Mouse (Mus musculus) erythroblast, embryonic 14.5 days (primary cell): Measurements from ENCODE around the gene Ntn5. TPM values are rescaled to one million over a fixed set of nuclear protein-coding genes. Genes with fewer than 3 reads are reported as not detected.

ENCODE experiments used
- H3K27me3 ChIP-seq: 2 replicates; pipeline ENCODE4 v1.6.1; 2012; ENCODE audit warnings: inconsistent platforms; ENCODE audit not compliant: control insufficient read depth
- H3K36me3 ChIP-seq: 2 replicates; pipeline ENCODE4 v1.6.1; 2012; ENCODE audit warnings: mild to moderate bottlenecking, inconsistent platforms; ENCODE audit not compliant: control insufficient read depth
- H3K4me1 ChIP-seq: 2 replicates; pipeline ENCODE4 v1.6.1; 2012; ENCODE audit warnings: inconsistent platforms; ENCODE audit not compliant: control insufficient read depth
- H3K4me3 ChIP-seq: replicated peaks from 2 replicates; pipeline ENCODE3; 2012; ENCODE audit warnings: moderate library complexity, mild to moderate bottlenecking, inconsistent platforms
- H3K9me3 ChIP-seq: 2 replicates; pipeline ENCODE4 v1.6.1; 2012; ENCODE audit warnings: low read length, inconsistent platforms, mixed read lengths; ENCODE audit not compliant: control insufficient read depth
- GATA1 ChIP-seq: IDR thresholded peaks from 2 replicates; pipeline ENCODE4 v1.6.1; 2012; ENCODE audit warnings: low read length, inconsistent platforms, mixed read lengths
- TAL1 ChIP-seq: IDR thresholded peaks from 3 replicates; pipeline ENCODE4 v1.6.1; 2012; ENCODE audit warnings: low read length, inconsistent platforms, mixed read lengths
- polyA plus RNA-seq: library from polyadenylated mRNA; stranded (reverse); fragments of >175 nt; gene quantifications from 2 replicates; pipeline ENCODE4 v1.2.3, GENCODE M21; 2012

The Ntn5 gene
- polyA plus RNA-seq, 1 experiment: not detected

DNA sequence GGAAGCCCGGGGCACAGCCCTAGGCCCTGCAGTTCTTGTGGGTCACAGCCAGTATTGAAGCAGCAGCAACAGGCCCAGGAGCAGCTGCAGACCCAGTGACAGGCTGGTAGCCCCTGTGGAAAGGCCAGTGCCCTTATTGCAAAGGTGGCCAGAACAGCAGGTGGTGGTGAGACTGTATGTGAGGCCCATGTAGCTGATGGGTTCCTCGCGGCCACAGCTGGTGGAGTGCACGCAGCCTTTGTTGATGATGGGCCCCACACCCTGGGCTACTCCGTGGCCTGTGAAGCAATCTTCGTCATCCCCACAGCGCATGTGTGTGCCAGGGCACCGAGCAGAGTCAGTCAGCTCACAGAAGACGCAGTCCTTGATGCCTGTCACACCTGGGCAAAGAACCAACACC is 41.3 kb downstream of the Ntn5 start:
- H3K36me3 ChIP-seq: peaks cover 94% of the 10 kb centered on the region
- H3K4me3 ChIP-seq: no peak overlapping the region
- TF ChIP-seq GATA1 (no peak), TAL1 (no peak)
- H3K9me3 ChIP-seq: no peaks in the 10 kb centered on the region
- peaks cover 17% of the 10 kb centered on the region for H3K4me1 ChIP-seq
- H3K27me3 ChIP-seq: no peaks in the 10 kb centered on the region

DNA sequence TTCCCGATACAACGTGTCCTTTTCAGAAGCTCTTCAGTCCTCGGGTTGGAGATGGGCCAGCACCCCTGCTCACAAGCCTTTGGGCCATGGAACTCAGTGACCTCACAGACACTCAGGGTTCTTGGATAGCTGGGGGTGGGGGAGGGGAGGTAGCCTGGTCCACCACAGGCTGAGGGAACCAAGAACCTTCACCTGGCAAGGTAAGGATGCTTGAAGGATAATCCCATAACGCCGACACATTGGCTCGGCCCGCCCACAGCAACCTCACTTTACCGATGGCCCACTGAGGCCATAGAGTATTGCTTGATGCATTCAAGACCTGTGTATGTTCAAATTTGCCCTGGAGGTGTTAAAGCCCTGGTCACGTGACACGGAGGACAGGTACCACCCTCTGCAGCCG is 41.9 kb downstream of the Ntn5 start, which contains the start of gene Spaca4:
Spaca4 (minus strand) TSS at position 101 of the 400 bp plus-strand sequence.
- Histone ChIP-seq H3K4me3 (no peak within 1 kb of the TSS), H3K9me3 (no peaks in the 10 kb centered on the region), H3K36me3 (peaks cover 89% of the 10 kb centered on the region), H3K4me1 (peaks cover 22% of the 10 kb centered on the region), H3K27me3 (no peaks in the 10 kb centered on the region)
- TF ChIP-seq GATA1 (no peak), TAL1 (no peak)

DNA sequence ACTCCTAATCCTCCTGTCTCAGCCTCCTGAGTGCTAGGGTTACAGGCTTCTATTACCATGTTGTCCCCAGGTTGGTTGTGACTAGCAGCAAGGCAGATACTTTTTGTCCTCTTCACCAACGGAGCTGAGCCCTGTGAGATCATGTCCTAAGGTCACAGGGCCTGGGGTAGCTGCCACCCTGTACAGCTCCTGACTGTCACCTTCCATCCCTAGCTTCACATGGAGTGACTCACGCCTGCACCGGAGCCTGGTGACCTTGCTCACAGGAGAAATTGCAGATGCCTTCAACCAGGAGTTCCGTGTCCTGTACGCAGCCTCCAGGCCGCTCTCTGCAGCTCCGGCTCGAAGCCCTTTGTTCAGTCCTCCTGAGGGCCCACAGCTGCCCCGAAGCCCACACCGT is 42.6 kb downstream of the Ntn5 start:
- Histone ChIP-seq H3K9me3 (no peaks in the 10 kb centered on the region), H3K4me1 (peaks cover 25% of the 10 kb centered on the region), H3K36me3 (peaks cover 82% of the 10 kb centered on the region), H3K27me3 (no peaks in the 10 kb centered on the region), H3K4me3 (no peak overlapping the region)
- TF ChIP-seq TAL1 (no peak), GATA1 (no peak)

DNA sequence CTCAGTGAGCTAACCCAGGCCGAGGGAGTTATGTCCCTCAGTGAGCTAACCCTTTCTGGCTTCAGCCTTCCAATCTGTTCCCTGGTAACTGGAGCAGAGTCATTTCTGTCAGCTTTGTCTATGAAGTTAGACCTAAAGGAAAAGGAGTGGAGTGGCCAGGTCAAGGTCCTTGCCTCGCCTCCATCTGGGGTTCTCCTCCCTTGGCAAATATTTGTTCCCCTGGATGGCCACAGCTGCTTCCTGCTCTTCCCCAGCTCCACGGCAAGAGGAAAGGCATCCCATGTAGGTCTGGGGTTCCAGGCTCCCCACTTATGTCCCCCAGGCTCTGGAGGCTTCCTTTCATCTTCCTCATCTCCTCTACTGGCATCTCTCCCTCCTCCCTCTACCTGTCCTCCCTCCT is 43.8 kb downstream of the Ntn5 start:
- H3K4me1 ChIP-seq: peaks cover 26% of the 10 kb centered on the region
- no peaks in the 10 kb centered on the region for H3K9me3 ChIP-seq
- no peaks in the 10 kb centered on the region for H3K27me3 ChIP-seq
- H3K36me3 ChIP-seq: peaks cover 70% of the 10 kb centered on the region
- H3K4me3 ChIP-seq: no peak overlapping the region
- TF ChIP-seq TAL1 (no peak), GATA1 (no peak)

DNA sequence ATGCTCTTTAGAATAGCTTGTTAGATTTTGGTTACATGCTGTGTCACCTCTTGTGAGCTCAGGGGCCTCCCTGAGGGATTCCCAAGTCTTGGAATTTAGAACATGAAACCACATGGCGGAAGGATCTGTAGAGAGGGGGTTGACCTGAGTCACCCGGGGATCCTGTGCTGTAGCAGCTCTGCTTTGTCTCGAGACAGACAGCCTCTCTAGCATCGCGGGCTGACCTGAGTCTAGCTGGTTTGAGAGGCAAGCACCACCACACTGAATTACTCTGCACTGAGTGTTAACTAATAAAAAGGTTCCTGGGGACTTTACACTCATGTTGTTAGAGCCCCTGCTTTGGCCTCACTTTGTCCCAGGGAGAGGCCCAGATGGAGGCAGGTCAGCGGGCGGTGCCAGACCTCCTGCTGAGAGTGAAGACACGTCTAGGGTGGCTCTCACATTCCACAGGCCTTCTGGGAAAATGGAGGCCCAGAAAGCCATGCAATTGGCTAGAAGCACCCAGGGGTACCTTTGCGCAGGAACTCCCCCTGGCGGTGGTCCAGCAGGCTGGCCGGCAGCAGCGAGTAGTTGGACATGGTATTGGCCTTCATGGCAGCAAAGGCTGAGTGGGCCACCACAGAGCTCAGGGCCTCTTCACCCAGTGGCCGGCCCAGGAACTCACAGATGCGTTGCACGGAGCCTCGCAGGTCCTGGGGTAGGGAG is 47.1 kb downstream of the Ntn5 start:
- no peak for TF ChIP-seq GATA1
- no peak for TF ChIP-seq TAL1
- no peaks in the 10 kb centered on the region; the same call in 1 of the 2 replicates for H3K27me3 ChIP-seq
- H3K36me3 ChIP-seq: peaks cover 37% of the 10 kb centered on the region
- peaks cover 26% of the 10 kb centered on the region for H3K4me1 ChIP-seq
- no peak overlapping the region for H3K4me3 ChIP-seq
- H3K9me3 ChIP-seq: no peaks in the 10 kb centered on the region

GRCm38 (mm10) chr7:45733477-45733876 is 49.7 kb downstream of the Ntn5 start:
- no peak for TF ChIP-seq GATA1
- TF ChIP-seq TAL1: no peak
- no peaks in the 10 kb centered on the region for H3K9me3 ChIP-seq
- H3K4me3 ChIP-seq: no peak overlapping the region
- H3K27me3 ChIP-seq: no peaks in the 10 kb centered on the region; the same call in 1 of the 2 replicates
- peaks cover 26% of the 10 kb centered on the region for H3K4me1 ChIP-seq
- peaks cover 13% of the 10 kb centered on the region for H3K36me3 ChIP-seq

DNA sequence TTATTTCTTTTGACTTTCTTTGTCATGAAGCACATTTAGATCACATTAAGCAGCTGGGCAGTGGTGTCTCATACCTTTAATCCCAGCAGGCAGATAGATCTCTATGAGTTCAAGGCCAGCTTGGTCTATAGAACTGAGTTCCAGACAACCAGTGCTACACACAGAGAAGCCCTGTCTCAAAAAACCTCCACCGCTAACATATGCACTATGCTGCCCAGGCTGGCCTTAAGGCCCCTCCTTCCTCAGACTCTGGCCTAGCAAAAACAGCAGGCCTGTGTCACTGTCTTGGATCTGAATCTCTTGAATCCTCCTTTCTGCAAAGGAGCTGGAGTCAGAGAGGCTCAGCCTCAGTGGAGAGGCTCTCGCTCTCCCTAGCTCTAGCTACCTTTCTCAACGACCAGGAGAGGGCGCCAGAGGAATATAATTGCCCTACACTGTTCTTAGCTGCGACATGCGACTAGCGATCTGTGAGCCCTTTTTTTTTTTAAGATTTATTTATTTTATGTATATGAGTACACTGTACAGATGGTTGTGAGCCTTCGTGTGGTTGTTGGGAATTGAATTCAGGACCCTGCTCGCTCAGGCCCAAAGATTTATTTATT is 55.4 kb downstream of the Ntn5 start:
- H3K4me3 ChIP-seq: no peak overlapping the region
- no peaks in the 10 kb centered on the region; the same call in 1 of the 2 replicates for H3K4me1 ChIP-seq
- H3K27me3 ChIP-seq: peaks cover 5% of the 10 kb centered on the region
- H3K9me3 ChIP-seq: no peaks in the 10 kb centered on the region
- no peak for TF ChIP-seq TAL1
- TF ChIP-seq GATA1: no peak
- H3K36me3 ChIP-seq: no peaks in the 10 kb centered on the region

GRCm38 (mm10) chr7:45739820-45740219 is 56.0 kb downstream of the Ntn5 start:
- TF ChIP-seq TAL1 (no peak), GATA1 (no peak)
- Histone ChIP-seq H3K4me1 (no peaks in the 10 kb centered on the region; the same call in 1 of the 2 replicates), H3K9me3 (no peaks in the 10 kb centered on the region), H3K27me3 (peaks cover 5% of the 10 kb centered on the region), H3K36me3 (no peaks in the 10 kb centered on the region), H3K4me3 (no peak overlapping the region)

DNA sequence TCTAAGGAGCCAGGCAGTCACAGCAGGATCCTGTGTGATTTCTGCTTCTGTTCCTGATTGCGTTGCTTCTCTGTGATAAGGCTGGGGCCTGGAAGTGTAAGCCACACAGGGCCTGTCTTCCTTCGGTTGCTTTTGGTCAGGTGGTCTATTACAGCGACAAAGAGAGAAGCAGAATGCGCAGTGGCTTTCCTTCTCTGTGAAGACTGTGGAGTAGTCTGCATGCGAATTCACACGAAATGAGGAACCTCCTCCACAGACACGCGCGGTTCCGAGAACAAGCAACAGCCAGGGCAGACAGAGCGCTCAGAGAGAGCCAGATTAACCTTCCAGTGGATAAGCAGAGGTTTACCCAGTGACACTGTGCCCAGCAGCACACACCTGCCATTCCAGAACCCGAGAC is 57.5 kb downstream of the Ntn5 start:
- no peaks in the 10 kb centered on the region for H3K9me3 ChIP-seq
- no peak overlapping the region for H3K4me3 ChIP-seq
- H3K36me3 ChIP-seq: no peaks in the 10 kb centered on the region
- TF ChIP-seq TAL1 (no peak), GATA1 (no peak)
- H3K4me1 ChIP-seq: no peaks in the 10 kb centered on the region; the same call in 1 of the 2 replicates
- H3K27me3 ChIP-seq: peaks cover 5% of the 10 kb centered on the region

- Histone ChIP-seq H3K4me3 (no peak overlapping the region), H3K4me1 (no peaks in the 10 kb centered on the region; the same call in 1 of the 2 replicates), H3K27me3 (peaks cover 5% of the 10 kb centered on the region), H3K9me3 (peaks cover 3% of the 10 kb centered on the region), H3K36me3 (no peaks in the 10 kb centered on the region)
- TF ChIP-seq TAL1 (no peak), GATA1 (no peak)
These were observed 58.0 kb downstream of the Ntn5 start for GRCm38 (mm10) chr7:45741777-45742176.
